Mouse (Mus musculus) forebrain, embryonic 16.5 days (tissue): ENCODE data around the gene Runx1. TPM values are rescaled to one million over a fixed set of nuclear protein-coding genes. Genes with fewer than 3 reads are reported as not detected.
A peak's percentile ranks its signal among the peaks of the same experiment; 100 is the strongest.

Experiments used
- ATAC-seq: fragments of 200-750 bp; cut with Nextera tagmentation; 2 replicates; pipeline ENCODE4 v1.8.0; 2017; ENCODE audit warnings: mild to moderate bottlenecking, moderate library complexity
- H3K27ac ChIP-seq: fragments of 300-500 bp; sonication (generic); 2 replicates; pipeline ENCODE4 v1.5.1; 2014; ENCODE audit warnings: low read length, control low read depth
- H3K27me3 ChIP-seq: fragments of 300-500 bp; sonication (generic); replicated peaks from 2 replicates; pipeline ENCODE4 v1.6.1; 2014; ENCODE audit warnings: low read length; ENCODE audit not compliant: control insufficient read depth, insufficient read depth
- H3K36me3 ChIP-seq: fragments of 300-500 bp; sonication (generic); 2 replicates; pipeline ENCODE4 v1.6.1; 2014; ENCODE audit not compliant: control insufficient read depth, insufficient read depth
- H3K4me1 ChIP-seq: fragments of 300-500 bp; sonication (generic); replicated peaks from 2 replicates; pipeline ENCODE4 v1.6.1; 2014; ENCODE audit warnings: low read length; ENCODE audit not compliant: control insufficient read depth, insufficient read depth
- H3K4me2 ChIP-seq: fragments of 300-500 bp; sonication (generic); 2 replicates; pipeline ENCODE4 v1.6.1; 2014; ENCODE audit warnings: mild to moderate bottlenecking, low read length, control low read depth
- H3K4me3 ChIP-seq: fragments of 300-500 bp; sonication (generic); replicated peaks from 2 replicates; pipeline ENCODE4 v1.5.1; 2014; ENCODE audit warnings: mild to moderate bottlenecking, low read length, control low read depth
- H3K9ac ChIP-seq: fragments of 300-500 bp; sonication (generic); replicated peaks from 2 replicates; pipeline ENCODE4 v1.6.1; 2014; ENCODE audit warnings: low read depth, low read length, control low read depth
- H3K9me3 ChIP-seq: fragments of 300-500 bp; sonication (generic); 2 replicates; pipeline ENCODE4 v1.6.1; 2016; ENCODE audit warnings: low read length; ENCODE audit not compliant: control insufficient read depth
- WGBS: fragments of 180-500 bp; shearing (Covaris S2); extraction: QIAGEN DNeasy Blood & Tissue Kit; methylation state at CpG from one replicate; pipeline ENCODE4 v1.1.7; 2014; 5-methylcytosine and 5-hydroxymethylcytosine counted together
- polyA plus RNA-seq: library from polyadenylated mRNA; unstranded; fragments of >200 nt; fragmentation: Nextera tagmentation; extraction: Ambion mirVana; gene quantifications from 2 replicates; pipeline ENCODE4 v1.2.1, GENCODE M21; 2015

Gene Runx1
- polyA plus RNA-seq, 1 experiment from 2014 or later, result 0.48 TPM

- peaks cover 66% of the 10 kb centered on the region for H3K27me3 ChIP-seq
- H3K27ac ChIP-seq, result no peak overlapping the region
- no peaks in the 10 kb centered on the region for H3K36me3 ChIP-seq
- H3K4me1 ChIP-seq, result peaks cover 25% of the 10 kb centered on the region
- peak overlapping the region; percentile 2; the same call in 1 of the 2 replicates for H3K4me3 ChIP-seq
- ATAC-seq, result no peak
- no peak overlapping the region for H3K9ac ChIP-seq
- WGBS, result 1% methylated on average over 43 of the region's 43 CpGs
- no peaks in the 10 kb centered on the region for H3K9me3 ChIP-seq
- H3K4me2 ChIP-seq, result peak overlapping the region; percentile 18; the same call in 1 of the 2 replicates
Measured at GRCm38 (mm10) chr16:92695200-92695921, 130.6 kb downstream of the Runx1 start.

DNA sequence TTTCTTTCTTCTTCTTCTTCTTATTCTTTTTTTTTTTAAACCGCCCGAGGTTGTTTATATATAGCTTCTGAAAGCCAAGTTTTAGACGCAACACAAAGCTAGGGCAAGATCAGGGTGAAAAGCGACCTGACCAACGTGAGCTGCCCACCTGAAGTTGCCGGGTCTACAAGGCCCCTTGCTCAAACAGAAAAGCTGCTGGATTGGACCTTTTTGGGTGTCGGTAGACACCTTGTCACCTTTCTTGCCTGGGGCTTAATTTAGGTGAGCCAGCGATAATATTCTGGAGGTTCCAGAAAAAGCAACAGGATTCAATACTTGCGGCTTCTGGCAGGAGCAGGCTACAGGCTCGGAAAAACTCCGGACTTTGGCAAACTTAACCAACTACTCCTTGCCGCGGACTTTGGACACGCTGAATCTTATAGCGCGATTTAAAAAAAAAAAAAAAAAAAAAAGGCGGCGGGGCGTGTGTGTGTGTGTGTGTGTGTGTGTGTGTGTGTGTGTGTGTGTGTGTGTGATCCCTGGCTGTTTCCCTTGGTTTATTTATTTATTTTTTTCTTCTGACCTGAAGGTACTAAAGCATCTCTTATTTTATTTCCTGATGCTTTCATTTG lies 131.3 kb downstream of the Runx1 start:
- H3K9ac ChIP-seq, result no peak overlapping the region
- H3K9me3 ChIP-seq, result no peaks in the 10 kb centered on the region
- ATAC-seq, result no peak
- peaks cover 58% of the 10 kb centered on the region for H3K27me3 ChIP-seq
- H3K4me3 ChIP-seq, result no peak overlapping the region
- H3K4me1 ChIP-seq, result peaks cover 25% of the 10 kb centered on the region
- H3K36me3 ChIP-seq, result no peaks in the 10 kb centered on the region
- no peak overlapping the region for H3K4me2 ChIP-seq
- 2% methylated on average over 16 of the region's 19 CpGs for WGBS
- H3K27ac ChIP-seq, result no peak overlapping the region

DNA sequence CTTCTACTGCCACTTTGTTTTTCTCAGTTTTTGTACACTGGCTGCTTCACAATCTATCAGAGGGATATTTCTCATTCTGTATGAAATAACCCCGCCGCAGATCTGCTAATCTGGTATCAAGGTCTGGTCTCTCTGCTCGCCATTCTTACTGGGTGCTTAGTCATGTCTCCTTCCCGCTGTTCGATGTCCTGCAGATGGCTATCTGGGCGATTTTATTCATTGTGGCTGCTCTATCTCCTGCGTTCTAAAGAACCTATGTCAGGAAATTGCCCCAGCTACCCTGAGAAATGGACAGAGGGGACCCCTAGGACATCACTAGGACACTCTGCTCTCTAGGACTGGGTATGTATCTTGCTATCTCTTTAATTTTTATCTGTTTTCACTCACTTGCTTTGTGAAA lies 135.2 kb downstream of the Runx1 start:
- no peaks in the 10 kb centered on the region for H3K36me3 ChIP-seq
- peaks cover 32% of the 10 kb centered on the region for H3K27me3 ChIP-seq

DNA sequence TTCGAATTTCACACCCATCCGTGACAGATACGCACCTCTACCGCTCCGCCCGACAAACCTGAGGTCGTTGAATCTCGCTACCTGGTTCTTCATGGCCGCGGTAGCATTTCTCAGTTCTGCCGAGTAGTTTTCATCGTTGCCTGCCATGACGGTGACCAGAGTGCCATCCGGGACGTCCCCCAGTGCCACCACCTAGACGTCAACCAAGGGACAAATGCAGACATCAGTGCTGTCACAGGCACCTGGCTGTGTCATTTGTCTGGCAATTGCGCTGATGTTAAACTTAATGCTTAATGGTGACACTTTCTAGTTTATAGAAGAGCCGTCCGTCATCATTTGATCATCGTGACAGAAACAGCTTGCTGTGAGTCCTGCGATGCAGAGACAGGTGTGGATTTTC lies 137.0 kb downstream of the Runx1 start:
- Histone ChIP-seq H3K4me2 (no peak overlapping the region), H3K9me3 (no peaks in the 10 kb centered on the region), H3K9ac (no peak overlapping the region), H3K4me1 (no peaks in the 10 kb centered on the region), H3K36me3 (no peaks in the 10 kb centered on the region), H3K27me3 (peaks cover 24% of the 10 kb centered on the region), H3K27ac (no peak overlapping the region), H3K4me3 (no peak overlapping the region)
- ATAC-seq, result no peak
- WGBS, result 95% methylated on average over 21 of the region's 21 CpGs

More for the DNA sequence above, 135.2 kb downstream of the Runx1 start:
- H3K4me2 ChIP-seq, result no peak overlapping the region
- H3K4me3 ChIP-seq, result no peak overlapping the region
- H3K9me3 ChIP-seq, result no peaks in the 10 kb centered on the region
- no peak for ATAC-seq
- no peak overlapping the region for H3K9ac ChIP-seq
- H3K27ac ChIP-seq, result no peak overlapping the region
- peaks cover 7% of the 10 kb centered on the region for H3K4me1 ChIP-seq
- 80% methylated on average over 7 of the region's 7 CpGs for WGBS

- H3K4me3 ChIP-seq, result no peak overlapping the region
- H3K4me2 ChIP-seq, result no peak overlapping the region
- no peaks in the 10 kb centered on the region for H3K4me1 ChIP-seq
- H3K9me3 ChIP-seq, result no peaks in the 10 kb centered on the region
- H3K9ac ChIP-seq, result no peak overlapping the region
- no peak overlapping the region for H3K27ac ChIP-seq
- 87% methylated on average over 10 of the region's 10 CpGs for WGBS
- H3K36me3 ChIP-seq, result no peaks in the 10 kb centered on the region
- H3K27me3 ChIP-seq, result peaks cover 11% of the 10 kb centered on the region
- no peak for ATAC-seq
Measured at GRCm38 (mm10) chr16:92686978-92687377, 139.0 kb downstream of the Runx1 start.

DNA sequence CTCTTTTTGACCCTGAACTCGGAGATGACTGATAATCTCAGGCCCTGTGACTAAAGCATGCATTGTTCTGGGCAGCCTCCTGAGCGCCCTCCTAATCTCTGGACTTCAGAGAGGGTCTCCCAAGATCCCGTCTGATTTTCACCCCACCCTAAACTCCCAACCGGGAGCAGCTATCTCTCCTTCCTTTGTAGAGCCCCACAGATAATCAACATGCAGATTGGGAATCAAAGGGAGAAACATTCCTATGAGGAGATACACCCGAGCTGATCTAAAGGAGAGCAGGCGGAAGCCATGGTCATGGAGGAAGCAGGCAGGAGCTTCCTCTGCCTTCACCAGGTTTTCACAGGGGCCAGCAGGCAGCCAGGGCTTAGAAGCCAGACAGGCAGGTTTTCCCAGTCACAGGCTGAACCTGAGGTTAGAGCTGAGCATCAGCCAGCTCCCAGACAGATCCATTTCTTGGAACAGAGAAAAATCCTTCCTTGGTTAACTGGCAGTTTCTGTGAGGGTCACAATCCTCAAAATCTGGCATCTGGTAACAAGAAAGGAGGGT lies 140.1 kb downstream of the Runx1 start:
- Histone ChIP-seq H3K4me3 (no peak overlapping the region), H3K9ac (no peak overlapping the region), H3K27me3 (peaks cover 3% of the 10 kb centered on the region; the same call in 1 of the 2 replicates), H3K27ac (no peak overlapping the region), H3K4me2 (no peak overlapping the region), H3K4me1 (no peaks in the 10 kb centered on the region), H3K36me3 (no peaks in the 10 kb centered on the region), H3K9me3 (no peaks in the 10 kb centered on the region)
- WGBS, result 45% methylated on average over 6 of the region's 6 CpGs
- no peak for ATAC-seq

GRCm38 (mm10) chr16:92684423-92685211 lies 141.3 kb downstream of the Runx1 start:
- H3K27me3 ChIP-seq, result no peaks in the 10 kb centered on the region; the same call in 1 of the 2 replicates
- H3K4me3 ChIP-seq, result no peak overlapping the region
- no peaks in the 10 kb centered on the region for H3K9me3 ChIP-seq
- H3K4me1 ChIP-seq, result no peaks in the 10 kb centered on the region
- ATAC-seq, result no peak
- no peak overlapping the region for H3K4me2 ChIP-seq
- H3K9ac ChIP-seq, result no peak overlapping the region
- no peak overlapping the region for H3K27ac ChIP-seq
- 83% methylated on average over 21 of the region's 21 CpGs for WGBS
- no peaks in the 10 kb centered on the region for H3K36me3 ChIP-seq

DNA sequence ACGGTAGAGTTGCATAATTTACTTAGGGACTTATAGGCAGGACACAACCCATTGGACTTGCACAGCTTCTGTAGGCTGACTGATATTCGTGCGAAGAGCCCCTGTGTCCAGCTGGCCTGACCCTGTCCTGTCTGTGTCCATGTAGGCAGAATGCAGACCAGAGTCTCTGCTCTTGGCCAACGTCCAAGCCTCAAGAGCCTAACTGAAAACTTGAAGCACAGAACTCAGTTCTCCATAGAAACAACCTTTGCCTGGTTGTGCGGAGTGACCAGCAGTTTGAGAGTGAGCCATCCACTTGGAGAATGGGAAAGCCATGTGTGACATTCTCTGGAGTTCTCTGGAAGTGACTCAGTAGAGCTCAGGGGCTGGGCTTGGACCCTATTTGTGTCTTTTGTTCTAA lies 149.3 kb downstream of the Runx1 start:
- H3K4me1 ChIP-seq, result no peaks in the 10 kb centered on the region
- H3K4me2 ChIP-seq, result no peak overlapping the region
- H3K9me3 ChIP-seq, result no peaks in the 10 kb centered on the region
- no peak overlapping the region for H3K9ac ChIP-seq
- no peaks in the 10 kb centered on the region for H3K27me3 ChIP-seq
- no peak for ATAC-seq
- H3K27ac ChIP-seq, result no peak overlapping the region
- H3K36me3 ChIP-seq, result no peaks in the 10 kb centered on the region
- 81% methylated on average over 5 of the region's 5 CpGs for WGBS
- no peak overlapping the region for H3K4me3 ChIP-seq

DNA sequence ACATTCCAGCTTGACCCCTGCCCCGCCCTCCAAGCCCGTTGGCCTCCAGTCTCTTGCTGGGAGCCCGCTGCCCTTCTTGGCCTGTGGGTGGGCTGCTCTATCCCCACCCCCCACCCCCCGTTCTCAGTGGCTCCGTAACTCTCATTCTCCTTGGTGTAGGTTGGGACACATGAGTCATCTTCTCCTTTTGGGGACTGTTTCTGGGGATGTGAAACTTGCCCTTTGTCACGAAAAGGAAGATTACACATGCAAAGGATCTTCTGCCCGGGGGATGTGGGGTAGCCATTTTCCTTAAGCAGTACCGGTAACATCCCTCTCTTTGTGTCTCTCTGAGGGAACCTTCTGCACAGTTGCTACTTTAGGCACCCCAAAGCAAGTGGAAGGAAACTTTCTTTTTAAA lies 150.3 kb downstream of the Runx1 start:
- 63% methylated on average over 8 of the region's 8 CpGs for WGBS
- no peaks in the 10 kb centered on the region for H3K4me1 ChIP-seq
- H3K4me2 ChIP-seq, result no peak overlapping the region
- no peak overlapping the region for H3K4me3 ChIP-seq
- no peak overlapping the region for H3K27ac ChIP-seq
- no peaks in the 10 kb centered on the region for H3K36me3 ChIP-seq
- no peak for ATAC-seq
- H3K9me3 ChIP-seq, result no peaks in the 10 kb centered on the region
- no peak overlapping the region for H3K9ac ChIP-seq
- H3K27me3 ChIP-seq, result no peaks in the 10 kb centered on the region
